Mouse (Mus musculus) right cerebral cortex, postnatal 25 days (tissue): ENCODE data around the gene Vmn1r210.
"Not testable (repeated sequence)": the region's sequence is repeated elsewhere in the genome, so short reads cannot be mapped to it uniquely, and the experiment has no call there.

Source experiments
- DNase-seq: peaks from one replicate; pipeline ENCODE4 v3.0.0; 2022

The Vmn1r210 gene

GRCm38 (mm10) chr13:22831248-22831647 is at the start of gene Vmn1r210:
Gene Vmn1r210, minus strand, starts transcription at chr13:22831348.
- DNase-seq = no peak

GRCm38 (mm10) chr13:22879257-22879656 is 48.1 kb upstream of the Vmn1r210 start:
- DNase-seq = no peak

DNA sequence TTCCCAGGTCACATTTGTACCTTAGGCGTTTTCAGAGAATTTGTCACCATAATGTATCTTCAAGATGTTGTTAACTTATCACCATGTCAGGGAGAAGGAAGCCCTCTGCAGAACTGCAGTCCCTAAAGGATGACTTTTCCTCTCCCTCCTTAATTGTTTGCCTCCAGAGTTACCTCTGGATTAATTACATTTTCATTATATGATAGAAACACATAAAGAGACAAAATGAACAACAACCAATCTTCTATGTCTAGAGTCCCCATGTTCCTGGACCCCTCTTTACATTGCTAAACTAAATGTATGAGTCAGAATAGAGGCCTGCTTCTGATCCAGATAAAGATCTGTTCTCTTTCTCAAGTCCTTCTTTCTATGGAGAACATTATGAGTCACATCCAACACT is 26.3 kb upstream of the Vmn1r210 start, which contains the start of gene Vmn1r211:
Vmn1r211 (minus strand) TSS at position 101 of the 400 bp plus-strand sequence.
- DNase-seq = no peak

GRCm38 (mm10) chr13:22854760-22855159 is 23.6 kb upstream of the Vmn1r210 start:
- DNase-seq = no peak

DNA sequence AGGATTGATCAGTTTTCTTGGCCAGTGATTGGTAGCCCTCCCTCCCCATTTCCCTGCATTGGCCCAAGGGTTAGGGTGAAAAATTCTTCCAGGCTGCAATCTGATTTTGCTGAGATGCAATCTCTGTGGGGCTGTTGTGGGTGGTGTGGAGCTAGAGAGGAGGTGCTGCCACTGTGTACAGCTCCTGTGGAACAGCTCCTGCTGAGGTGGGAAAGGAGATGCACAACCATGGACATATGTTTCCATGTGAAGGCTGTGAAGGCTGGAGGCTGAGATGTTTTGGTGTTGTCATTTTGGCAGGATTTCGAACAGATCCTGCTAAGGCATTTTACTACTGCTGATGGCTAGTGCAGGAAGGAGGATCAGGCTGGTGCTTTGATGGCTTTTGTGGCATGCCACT is 15.7 kb upstream of the Vmn1r210 start:
- DNase-seq = no peak

DNA sequence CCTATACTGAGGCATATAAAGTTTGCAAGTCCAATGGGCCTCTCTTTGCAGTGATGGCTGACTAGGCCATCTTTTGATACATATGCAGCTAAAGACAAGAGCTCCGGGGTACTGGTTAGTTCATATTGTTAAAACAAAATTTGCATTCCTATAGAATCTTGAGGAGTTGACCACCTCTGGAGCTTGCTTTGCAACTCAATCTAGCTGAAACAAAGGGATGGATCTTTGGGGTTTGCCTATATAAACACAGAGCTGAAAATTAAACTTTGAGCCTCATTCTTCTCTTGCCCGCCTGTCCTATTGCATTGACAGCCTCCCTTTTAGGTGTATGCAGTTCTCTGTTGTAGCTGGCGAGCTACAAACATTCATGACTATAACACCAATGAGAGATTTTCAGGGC is 13.2 kb upstream of the Vmn1r210 start:
- not testable (repeated sequence) for DNase-seq

- DNase-seq = not testable (repeated sequence)
Observed at GRCm38 (mm10) chr13:22829395-22829794, 1.8 kb downstream of the Vmn1r210 start.

- DNase-seq = not testable (repeated sequence)
Observed at GRCm38 (mm10) chr13:22821601-22822000, 9.5 kb downstream of the Vmn1r210 start.

GRCm38 (mm10) chr13:22809582-22809981 is 21.6 kb downstream of the Vmn1r210 start, which contains the start of gene Vmn1r209:
Gene Vmn1r209, minus strand, starts transcription at chr13:22809682.
- DNase-seq = not testable (repeated sequence)

DNA sequence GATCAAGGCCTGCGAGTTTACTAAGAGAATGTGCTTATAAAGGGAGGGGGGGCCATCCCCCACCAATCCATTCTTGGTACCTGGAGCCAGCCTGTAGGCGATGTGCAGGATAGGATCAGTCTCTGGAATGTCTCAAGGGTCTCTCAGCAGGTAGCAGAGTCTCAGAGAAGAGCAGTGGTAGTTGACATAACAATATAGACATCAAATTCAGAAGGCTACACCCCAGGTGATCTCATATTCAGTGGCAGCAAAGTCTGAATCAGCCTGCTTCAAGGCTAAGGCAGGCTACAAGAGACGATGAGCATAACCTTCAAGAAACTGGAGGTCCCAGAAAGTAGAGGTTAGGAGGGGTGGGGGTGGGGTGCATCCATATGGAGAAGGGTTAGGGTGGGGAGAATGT is 43.1 kb downstream of the Vmn1r210 start:
- DNase-seq = not testable (repeated sequence)

DNA sequence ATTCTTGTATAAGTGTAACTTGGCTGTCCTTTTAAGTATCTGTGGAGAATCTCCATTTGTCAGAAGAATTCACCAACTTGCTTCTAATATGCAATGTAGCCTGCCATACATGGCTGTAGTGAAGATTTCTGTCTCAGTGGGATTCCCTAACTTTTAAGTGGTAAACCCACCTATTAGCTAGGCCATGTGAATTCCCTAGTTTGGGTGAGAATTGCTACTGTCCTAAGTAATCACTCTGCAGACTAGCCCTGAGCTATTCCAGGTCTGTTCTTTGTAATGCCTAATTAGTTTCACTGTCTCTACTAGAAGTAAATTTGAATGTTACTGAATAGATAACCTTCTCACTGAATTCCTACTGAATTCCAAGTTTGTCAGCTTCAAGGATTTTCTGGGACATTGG is 47.0 kb downstream of the Vmn1r210 start:
- DNase-seq = not testable (repeated sequence)

DNA sequence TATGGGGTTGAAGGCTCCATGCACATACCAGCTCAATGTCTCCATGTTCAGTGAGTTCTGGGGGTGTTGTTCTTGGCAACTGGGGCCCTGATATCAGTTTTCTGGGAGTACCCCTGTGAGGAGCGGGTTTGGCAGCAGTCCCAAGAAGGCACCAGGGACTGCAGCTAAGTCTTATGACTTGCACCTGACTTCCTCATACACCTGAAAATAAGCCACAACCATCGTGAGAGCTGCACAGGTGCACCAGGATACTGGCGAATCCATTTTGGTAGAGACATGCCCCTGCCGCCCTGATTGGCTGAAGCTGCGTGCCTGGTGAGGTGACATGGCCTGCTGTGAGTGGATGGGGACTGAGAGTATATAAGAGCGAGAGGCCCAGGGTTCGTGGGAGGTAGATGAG is 53.8 kb downstream of the Vmn1r210 start, which contains the start of gene Vmn1r208:
Vmn1r208 (minus strand) TSS at position 101 of the 400 bp plus-strand sequence.
- DNase-seq = not testable (repeated sequence)
